Mouse (Mus musculus) brain, embryonic 14.5 days (tissue): ENCODE results near the gene A730061H03Rik. TPM values are rescaled to one million over a fixed set of nuclear protein-coding genes. Genes with fewer than 3 reads are reported as not detected.

Experiments used
- DNase-seq: peaks from one replicate; pipeline ENCODE4 v3.0.0-alpha.2; 2011; ENCODE audit warnings: low read depth
- CTCF ChIP-seq: fragments of 200-500 bp; IDR thresholded peaks from 2 replicates; pipeline ENCODE4 v1.5.1; 2012; ENCODE audit warnings: inconsistent platforms, mild to moderate bottlenecking, moderate library complexity, borderline replicate concordance; ENCODE audit not compliant: insufficient read depth, insufficient read length; ENCODE audit errors: extremely low read depth
- POLR2A ChIP-seq: fragments of 200-500 bp; IDR thresholded peaks from 2 replicates; pipeline ENCODE4 v1.6.1; 2012; ENCODE audit warnings: mild to moderate bottlenecking, inconsistent platforms, borderline replicate concordance; ENCODE audit not compliant: poor library complexity, insufficient read depth, insufficient read length, severe bottlenecking; ENCODE audit errors: extremely low read depth
- polyA plus RNA-seq: library from polyadenylated mRNA; depleted of rRNA; stranded (reverse); fragments of >200 nt; gene quantifications from 2 replicates; pipeline ENCODE4 v1.2.3, GENCODE M21; 2012; rRNA removed

A730061H03Rik gene
- 0.92 and 1.3 TPM in 2 replicates for polyA plus RNA-seq

DNA sequence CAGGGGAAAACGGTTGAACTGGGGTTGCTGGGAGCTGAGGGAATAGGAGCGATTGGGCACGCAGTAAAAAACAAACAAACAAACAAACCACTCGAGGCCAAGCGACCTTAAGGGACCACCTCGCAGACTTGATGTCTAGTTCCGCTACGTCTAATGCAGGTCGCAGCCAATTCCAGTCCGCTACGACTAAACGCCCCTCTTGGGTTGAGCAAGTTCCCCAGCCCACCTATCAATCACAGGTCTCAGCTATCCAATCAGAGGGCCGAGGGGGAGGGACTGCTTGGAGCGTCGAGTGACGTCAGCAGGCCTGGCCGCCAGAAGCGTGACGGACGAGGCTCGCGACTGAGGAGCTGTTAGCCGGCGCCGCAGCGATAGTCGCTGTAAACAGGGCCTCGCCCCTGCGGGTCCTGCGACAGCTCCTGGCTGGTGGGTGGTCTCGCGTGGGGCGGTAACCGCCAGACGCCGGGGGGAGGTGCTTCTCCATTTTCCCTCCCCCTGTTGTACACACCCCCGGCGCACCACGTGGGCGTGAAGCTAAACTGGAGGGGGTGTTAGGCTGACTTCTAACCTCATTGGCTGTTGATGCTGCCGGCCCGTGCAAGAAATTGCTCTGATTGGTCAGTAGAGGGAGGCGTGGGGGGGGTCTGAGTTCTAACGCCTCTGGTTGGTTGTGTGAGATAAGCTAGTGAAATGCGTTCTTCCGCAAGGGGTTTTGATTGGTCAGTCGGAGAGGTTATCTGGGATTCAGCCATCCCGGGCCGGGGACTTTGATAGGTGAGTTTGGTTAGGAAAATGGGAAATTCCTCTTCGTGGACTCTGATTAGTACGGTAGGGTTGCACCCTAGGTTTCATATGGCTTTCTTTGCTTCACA is at the start of gene A730061H03Rik:
A730061H03Rik (minus strand) TSS at position 205 of the 872 bp plus-strand sequence.
- no peak for TF ChIP-seq CTCF
- peak; percentile 55; the same call in 1 of the 2 replicates for TF ChIP-seq POLR2A
- peak; percentile 100 for DNase-seq

DNA sequence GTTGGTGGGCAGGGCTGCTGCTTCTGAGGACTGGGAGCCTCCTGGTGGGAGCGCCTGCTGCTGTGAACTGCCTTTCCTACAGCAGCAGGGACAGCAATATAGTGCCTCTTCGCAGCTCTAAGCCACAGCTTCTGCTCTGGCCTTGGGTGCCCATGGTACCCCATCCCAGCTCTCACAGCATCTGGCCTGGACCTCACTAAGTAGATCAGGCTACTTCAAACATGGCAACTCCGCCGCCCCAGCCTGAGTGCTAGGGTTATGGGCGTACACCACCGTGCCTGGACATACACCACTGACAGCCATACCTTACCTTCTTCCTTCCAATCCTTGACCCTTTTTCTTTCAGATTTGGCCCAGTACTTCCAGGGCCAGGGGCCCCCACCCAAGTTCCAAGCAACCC is 48.1 kb upstream of the A730061H03Rik start:
- DNase-seq = no peak
- TF ChIP-seq CTCF = no peak
- no peak for TF ChIP-seq POLR2A

DNA sequence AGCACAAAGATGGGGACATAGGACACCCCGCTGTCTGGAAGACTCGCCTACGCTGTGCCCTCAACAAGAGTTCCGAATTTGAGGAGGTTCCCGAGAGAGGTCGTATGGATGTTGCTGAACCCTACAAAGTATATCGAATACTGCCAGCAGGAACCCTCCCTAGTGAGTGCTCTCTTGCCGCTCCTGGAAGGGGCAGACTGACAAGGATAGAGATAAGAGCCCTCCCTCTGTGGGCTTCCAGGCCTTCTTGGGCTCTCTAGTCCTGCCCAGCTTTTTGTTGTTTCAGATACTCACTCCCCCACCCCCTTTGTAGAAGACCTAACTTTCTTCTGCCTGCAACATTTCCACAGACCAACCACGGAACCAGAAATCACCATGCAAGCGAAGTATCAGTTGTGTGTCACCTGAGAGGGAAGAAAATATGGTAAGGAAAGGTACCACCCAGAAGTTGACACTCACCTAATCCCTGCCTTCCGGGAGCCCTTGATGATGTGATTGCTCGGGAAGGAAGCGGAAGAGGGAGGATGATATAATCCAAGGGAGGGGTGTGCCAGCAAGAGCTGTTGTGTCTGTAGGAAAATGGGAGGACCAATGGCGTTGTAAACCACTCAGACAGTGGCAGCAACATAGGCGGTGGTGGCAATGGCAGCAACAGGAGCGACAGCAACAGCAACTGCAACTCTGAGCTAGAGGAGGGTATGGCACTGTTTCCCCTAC is 45.7 kb upstream of the A730061H03Rik start:
- TF ChIP-seq POLR2A = no peak
- TF ChIP-seq CTCF = no peak
- DNase-seq = no peak

DNA sequence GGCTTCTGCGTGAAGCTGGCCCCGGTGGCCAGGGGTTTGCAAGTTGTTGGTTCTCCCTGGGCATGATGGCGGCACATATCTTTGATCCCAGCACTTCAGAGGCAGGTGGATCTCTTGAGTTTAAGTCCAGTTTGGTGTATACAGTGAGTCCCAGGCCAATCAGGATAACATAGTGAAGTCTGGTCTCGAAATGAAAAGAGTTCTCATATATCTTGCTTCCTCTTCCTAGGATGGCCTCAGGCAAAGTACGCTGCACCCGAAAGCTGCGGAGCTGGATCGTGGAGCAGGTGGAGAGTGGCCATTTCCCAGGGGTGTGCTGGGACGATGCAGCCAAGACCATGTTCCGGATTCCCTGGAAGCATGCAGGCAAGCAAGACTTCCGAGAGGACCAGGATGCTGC is 44.6 kb upstream of the A730061H03Rik start:
- DNase-seq = no peak
- no peak for TF ChIP-seq CTCF
- TF ChIP-seq POLR2A = no peak

DNA sequence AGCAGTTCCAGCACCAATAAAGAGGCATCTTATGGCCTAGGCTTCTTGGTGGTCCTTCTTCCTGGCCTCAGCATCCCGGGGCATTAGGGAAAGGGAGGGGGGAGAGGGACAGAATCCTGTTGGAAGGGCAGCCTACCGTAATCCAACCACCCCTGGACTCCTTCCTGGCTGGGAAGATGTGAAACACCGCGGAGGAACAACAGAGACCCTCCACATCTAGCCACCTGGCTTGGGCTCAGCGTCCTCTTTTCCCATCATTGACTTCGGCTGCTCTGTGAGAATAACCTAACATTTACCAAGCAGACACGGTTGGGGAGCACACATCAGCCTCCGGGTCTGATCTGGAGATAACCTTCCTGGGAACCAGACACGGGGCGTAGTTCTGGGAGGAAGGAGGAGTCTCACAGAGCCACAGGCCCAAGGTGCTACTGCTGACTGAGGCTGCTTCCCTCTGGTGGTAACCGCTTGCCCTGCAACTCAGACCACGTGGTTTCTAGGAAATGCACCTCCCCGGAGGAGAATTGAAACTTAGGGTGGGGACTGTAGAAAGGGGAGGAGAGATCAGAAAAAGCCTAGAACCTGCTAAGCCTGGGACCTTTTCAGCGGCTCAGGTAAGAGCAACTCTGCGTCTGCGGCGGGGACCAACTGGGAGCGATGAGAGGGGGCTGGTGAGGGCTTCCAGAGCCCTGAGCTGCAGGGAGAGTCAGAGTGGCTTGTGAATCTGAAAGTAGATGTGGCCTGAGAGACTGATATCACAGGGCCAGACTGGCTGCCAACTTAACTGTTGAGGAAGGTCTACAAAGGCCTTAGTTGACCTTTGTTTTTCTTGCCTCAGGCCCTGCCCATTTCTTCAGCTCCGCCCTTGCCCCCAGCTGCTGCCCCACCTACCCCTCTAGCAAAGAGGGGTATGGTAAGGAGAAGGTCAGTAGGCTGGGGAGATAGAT is 43.7 kb upstream of the A730061H03Rik start:
- TF ChIP-seq CTCF (peak; percentile 90), POLR2A (no peak)
- peak; percentile 87 for DNase-seq

DNA sequence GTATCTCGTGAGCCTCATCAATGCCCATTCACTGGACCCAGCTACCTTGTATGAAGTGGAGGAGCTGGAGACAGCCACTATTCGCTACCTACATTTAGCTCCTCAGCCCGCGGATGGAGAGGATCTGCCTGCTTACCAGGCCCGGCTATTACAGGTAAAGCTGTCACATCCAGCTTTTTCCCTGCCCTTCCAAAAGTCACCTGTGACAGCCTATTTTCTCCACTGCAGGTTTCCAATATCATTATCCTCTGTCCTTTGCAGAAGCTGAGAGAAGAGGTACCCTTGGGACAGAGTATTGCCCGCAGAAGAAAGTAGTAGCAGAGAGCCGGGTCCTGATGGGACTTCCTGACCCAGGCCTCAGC is 43.0 kb upstream of the A730061H03Rik start, which contains the start of gene Irf9:
Irf9 (plus strand) TSS at position 301 of the 362 bp plus-strand sequence.
- TF ChIP-seq POLR2A (no peak), CTCF (no peak)
- DNase-seq = no peak

DNA sequence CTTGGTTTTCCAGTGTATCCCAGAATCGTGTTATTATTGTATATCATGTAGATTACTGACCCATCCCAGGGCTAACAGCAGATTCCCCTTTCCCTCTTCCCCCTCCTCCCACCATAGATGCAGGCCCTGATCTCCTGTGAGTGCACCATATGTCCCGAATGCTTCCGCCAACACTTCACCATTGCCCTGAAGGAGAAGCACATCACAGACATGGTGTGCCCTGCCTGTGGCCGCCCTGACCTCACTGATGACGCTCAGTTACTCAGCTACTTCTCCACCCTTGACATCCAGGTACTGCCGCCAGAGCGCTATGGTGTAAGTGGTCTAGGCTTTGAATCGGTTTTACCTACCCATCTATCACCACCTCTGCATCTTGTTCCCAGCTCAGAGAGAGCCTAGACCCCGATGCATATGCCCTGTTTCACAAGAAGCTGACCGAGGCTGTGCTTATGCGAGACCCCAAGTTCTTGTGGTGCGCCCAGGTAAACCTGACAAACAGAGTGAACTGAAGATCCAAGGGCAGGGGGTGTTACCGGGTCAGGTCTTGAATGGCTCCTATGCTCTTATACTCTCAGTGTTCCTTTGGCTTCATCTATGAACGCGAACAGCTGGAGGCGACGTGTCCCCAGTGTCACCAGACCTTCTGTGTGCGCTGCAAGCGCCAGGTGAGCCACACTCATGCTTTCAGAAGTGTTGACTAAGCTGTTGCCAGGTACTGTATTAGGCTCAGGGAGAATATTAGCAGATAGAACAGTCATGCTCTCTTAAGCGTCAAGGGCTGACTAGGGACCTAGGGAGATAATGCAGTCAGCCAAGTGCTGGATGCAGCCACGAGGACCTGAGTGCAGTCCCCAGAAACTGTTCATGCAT is 38.5 kb upstream of the A730061H03Rik start:
- no peak for TF ChIP-seq POLR2A
- TF ChIP-seq CTCF = no peak
- no peak for DNase-seq

DNA sequence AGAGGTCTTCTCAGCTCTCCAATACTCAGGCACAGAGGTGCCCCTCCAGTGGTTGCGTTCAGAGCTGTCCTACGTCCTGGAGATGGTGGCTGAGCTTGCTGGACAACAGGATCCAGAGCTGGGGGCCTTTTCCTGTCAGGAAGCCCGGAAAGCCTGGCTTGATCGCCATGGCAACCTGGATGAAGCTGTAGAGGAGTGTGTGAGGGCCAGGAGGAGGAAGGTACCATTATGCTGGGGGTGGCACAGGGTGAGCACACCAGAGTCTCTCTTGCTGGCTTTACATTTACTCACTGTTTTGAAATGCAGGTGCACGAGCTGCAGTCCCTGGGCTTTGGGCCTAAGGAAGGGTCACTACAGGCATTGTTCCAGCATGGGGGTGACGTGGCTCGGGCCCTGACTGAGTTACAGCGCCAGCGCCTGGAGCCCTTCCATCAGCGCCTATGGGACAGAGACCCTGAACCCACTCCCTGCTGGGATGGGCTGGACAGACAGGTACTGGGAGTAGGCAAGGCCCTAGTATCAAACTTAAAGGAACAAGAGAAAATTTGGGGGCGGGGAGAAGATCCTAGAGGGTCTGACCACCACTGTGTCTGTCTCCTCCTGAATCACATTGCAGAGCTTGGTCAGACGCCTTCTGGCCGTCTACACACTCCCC is 36.0 kb upstream of the A730061H03Rik start:
- TF ChIP-seq CTCF (no peak), POLR2A (no peak)
- DNase-seq = peak; percentile 41

DNA sequence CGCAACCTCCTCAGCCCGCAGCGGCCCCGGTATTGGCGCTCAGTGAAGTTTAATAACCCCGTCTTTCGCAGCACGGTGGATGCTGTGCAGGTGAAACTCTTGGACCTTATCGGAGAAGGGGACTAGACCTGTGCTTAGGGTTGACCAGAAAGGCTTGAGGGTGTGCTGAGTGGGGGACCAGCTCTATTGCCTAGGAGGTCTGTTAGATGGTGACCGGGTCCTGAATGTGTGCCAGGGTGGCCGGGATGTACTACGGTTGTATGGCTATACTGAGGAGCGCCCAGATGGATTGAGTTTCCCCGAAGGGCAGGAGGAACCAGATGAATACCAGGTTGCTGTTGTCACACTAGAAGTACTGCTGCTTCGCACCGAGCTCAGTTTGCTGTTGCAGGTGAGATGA is 32.0 kb upstream of the A730061H03Rik start:
- TF ChIP-seq POLR2A = no peak
- no peak for TF ChIP-seq CTCF
- no peak for DNase-seq
